Mouse (Mus musculus) ovary, adult 2 months (tissue): ENCODE results near the gene Cdk16. TPM values are rescaled to one million over a fixed set of nuclear protein-coding genes. Genes with fewer than 3 reads are reported as not detected.

Source experiments
- polyA plus RNA-seq: library from polyadenylated mRNA; depleted of rRNA; stranded (reverse); fragments of >200 nt; gene quantifications from 2 replicates; pipeline ENCODE4 v1.2.3, GENCODE M21; 2012; rRNA removed

Gene Cdk16
- polyA plus RNA-seq, result 248 and 329 TPM in 2 replicates

DNA sequence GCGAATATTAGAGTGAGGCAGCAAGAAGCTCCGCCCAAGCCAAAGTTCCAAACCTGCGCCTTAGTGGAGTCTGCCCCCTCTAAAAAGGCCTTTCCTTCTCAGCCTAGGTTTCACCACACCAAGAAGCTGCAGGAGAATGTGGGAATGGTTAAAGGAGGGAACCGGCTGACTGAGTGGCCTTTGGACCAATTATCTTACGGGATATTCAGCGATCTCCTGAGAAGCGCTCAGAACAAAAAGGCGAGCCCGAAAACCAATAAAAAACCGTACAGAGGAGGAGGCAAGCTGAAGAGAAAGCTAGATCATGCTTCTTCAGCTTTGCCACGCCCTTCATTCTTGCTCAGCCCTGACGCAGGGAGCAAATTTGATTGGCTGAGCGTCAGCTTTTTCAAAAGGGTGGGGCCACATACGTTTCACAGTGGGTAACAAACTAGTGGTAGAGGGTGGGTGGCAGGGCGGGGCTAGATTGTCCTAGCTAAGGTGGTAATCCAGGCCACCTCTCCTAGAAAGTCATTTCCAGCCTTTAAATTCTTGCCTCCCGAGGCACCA lies at the start of gene Cdk16:
Gene Cdk16, plus strand, starts transcription at position 436 of the 549 bp plus-strand sequence.

DNA sequence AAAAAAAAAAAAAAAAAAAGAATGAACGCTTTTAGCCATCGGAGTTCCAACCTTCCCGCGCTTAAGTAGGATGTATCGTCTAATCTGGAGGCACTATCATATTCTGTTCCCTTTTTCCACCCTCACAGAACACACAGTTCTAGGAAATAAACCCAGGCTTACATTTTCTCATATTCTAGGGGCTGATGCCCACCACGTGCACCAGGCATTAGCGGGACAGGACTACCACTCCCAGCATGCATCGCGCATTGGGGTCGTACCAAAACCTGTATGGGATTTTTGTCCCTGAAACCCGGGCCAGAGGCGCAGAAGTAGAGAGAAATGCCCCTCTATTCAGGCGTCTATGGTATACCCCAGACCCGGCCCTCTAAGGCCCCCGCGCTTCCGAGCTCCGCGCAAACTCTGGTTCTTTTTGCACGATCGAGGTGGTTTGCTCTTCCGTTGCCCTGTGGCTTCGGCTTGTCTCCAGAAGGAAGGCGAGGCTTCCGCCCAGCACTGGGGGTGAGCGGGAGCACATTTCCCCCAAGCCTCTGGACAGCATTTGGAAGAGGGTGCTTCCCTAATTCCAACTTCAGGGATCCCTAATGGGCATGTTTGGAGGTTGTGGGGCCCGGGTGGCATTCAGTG lies 29.6 kb upstream of the Cdk16 start, which contains the start of gene Uba1:
Gene Uba1, plus strand, starts transcription at position 301 of the 627 bp plus-strand sequence.

DNA sequence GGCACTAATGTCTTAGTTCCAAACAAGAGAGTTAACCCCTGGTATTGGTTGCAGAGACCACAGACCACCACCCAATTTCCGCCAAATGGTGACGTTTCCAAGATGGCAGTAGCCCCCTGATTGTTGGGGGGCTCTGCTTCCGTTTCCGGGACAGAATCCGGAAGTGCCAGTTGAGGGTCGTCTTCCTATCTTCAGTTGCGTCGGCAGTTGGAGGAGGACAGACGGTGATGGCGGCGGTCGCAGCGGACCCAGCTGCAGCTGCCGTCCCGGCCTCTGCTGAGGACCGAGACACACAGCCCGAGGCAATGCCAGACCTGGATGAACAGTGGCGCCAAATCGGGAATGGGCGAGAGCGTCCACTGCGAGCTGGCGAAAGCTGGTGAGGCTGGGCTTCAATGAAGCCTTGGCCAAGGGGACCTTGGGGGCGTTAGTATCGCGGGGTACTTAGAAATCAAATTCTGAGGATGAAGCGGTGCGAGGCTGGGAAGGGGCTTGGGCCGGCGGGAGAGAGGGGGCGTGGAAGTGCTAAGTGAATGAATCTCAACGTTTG lies 16.1 kb downstream of the Cdk16 start, which contains the start of gene Usp11:
Gene Usp11, plus strand, starts transcription at position 166 of the 550 bp plus-strand sequence.

Other genes starting within 250 kb of the Cdk16 start
- gene Rgn, start 138.2 kb upstream of the Cdk16 start, polyA plus RNA-seq, result 0.15 and 0.24 TPM in 2 replicates
- gene Rbm10, start 70.5 kb upstream of the Cdk16 start, polyA plus RNA-seq, result 88.9 and 101 TPM in 2 replicates
- 81.9 and 99.1 TPM in 2 replicates for gene Ndufb11, start 70.3 kb upstream of the Cdk16 start, polyA plus RNA-seq
- 458 and 462 TPM in 2 replicates for gene Uba1, start 29.6 kb upstream of the Cdk16 start, polyA plus RNA-seq
- gene Usp11, start 16.0 kb downstream of the Cdk16 start, polyA plus RNA-seq, result 32.1 and 42.6 TPM in 2 replicates
- 170 and 211 TPM in 2 replicates for gene Araf, start 109.9 kb downstream of the Cdk16 start, polyA plus RNA-seq
- 329 and 381 TPM in 2 replicates for gene Timp1, start 182.2 kb downstream of the Cdk16 start, polyA plus RNA-seq
- 1.3 and 1.9 TPM in 2 replicates for gene Syn1, start 233.1 kb downstream of the Cdk16 start, polyA plus RNA-seq
- gene Cfp, start 243.6 kb downstream of the Cdk16 start, polyA plus RNA-seq, result 33.8 and 36.4 TPM in 2 replicates